Mouse (Mus musculus) lung, postnatal 0 days (tissue): Measurements from ENCODE around the gene Traf3. TPM values are rescaled to one million over a fixed set of nuclear protein-coding genes. Genes with fewer than 3 reads are reported as not detected.

Source experiments
- ATAC-seq: fragments of 200-750 bp; cut with Nextera tagmentation; 2 replicates; pipeline ENCODE4 v1.8.0; 2017; ENCODE audit warnings: moderate library complexity
- DNase-seq: peaks from one replicate; pipeline ENCODE4 v3.0.0-alpha.2; 2016; ENCODE audit warnings: low spot score
- H3K27ac ChIP-seq: fragments of 300-500 bp; sonication (generic); 2 replicates; pipeline ENCODE4 v1.5.1; 2014; ENCODE audit warnings: antibody characterized with exemption, mild to moderate bottlenecking, low read length, mixed read lengths
- H3K27me3 ChIP-seq: fragments of 300-500 bp; sonication (generic); replicated peaks from 2 replicates; pipeline ENCODE4 v1.6.1; 2014; ENCODE audit warnings: low read length, mixed read lengths; ENCODE audit not compliant: insufficient read depth
- H3K36me3 ChIP-seq: fragments of 300-500 bp; sonication (generic); 2 replicates; pipeline ENCODE4 v1.6.1; 2014; ENCODE audit warnings: low read length, mixed read lengths; ENCODE audit not compliant: insufficient read depth
- H3K4me1 ChIP-seq: fragments of 300-500 bp; sonication (generic); 2 replicates; pipeline ENCODE4 v1.6.1; 2014; ENCODE audit warnings: antibody characterized with exemption, low read depth, low read length, mixed read lengths; ENCODE audit not compliant: insufficient read depth
- H3K4me2 ChIP-seq: fragments of 300-500 bp; sonication (generic); replicated peaks from 2 replicates; pipeline ENCODE4 v1.6.1; 2014; ENCODE audit warnings: low read depth, mild to moderate bottlenecking, low read length, moderate library complexity, mixed read lengths
- H3K4me3 ChIP-seq: fragments of 300-500 bp; sonication (generic); 2 replicates; pipeline ENCODE4 v1.5.1; 2014; ENCODE audit warnings: low read depth, low read length
- H3K9ac ChIP-seq: fragments of 300-500 bp; sonication (generic); replicated peaks from 2 replicates; pipeline ENCODE4 v1.6.1; 2014; ENCODE audit warnings: low read depth, mild to moderate bottlenecking
- H3K9me3 ChIP-seq: fragments of 300-500 bp; sonication (generic); 2 replicates; pipeline ENCODE4 v1.6.1; 2016; ENCODE audit warnings: low read length, mixed read lengths
- CTCF ChIP-seq: IDR thresholded peaks from 2 replicates; pipeline ENCODE4 v1.5.1; 2016; ENCODE audit warnings: antibody characterized with exemption, mild to moderate bottlenecking
- EP300 ChIP-seq: IDR thresholded peaks from 2 replicates; pipeline ENCODE4 v1.6.1; 2016; ENCODE audit warnings: antibody characterized with exemption, mild to moderate bottlenecking, control low read depth
- WGBS: fragments of 180-500 bp; shearing (Covaris S2); extraction: QIAGEN DNeasy Blood & Tissue Kit; methylation state at CpG from one replicate; pipeline ENCODE4 v1.1.7; 2014; 5-methylcytosine and 5-hydroxymethylcytosine counted together
- polyA plus RNA-seq: library from polyadenylated mRNA; unstranded; fragments of >200 nt; fragmentation: Nextera tagmentation; extraction: Ambion mirVana; gene quantifications from 2 replicates; pipeline ENCODE4 v1.2.1, GENCODE M21; 2015

Traf3 gene
- polyA plus RNA-seq, 1 experiment from 2014 or later, result 3.1 TPM

- peak; percentile 26; the same call in 1 of the 2 replicates for ATAC-seq
- Histone ChIP-seq H3K36me3 (no peaks in the 10 kb centered on the region), H3K4me3 (no peak overlapping the region), H3K27me3 (no peaks in the 10 kb centered on the region), H3K9me3 (no peaks in the 10 kb centered on the region), H3K4me2 (peak overlapping the region; percentile 8; the same call in 1 of the 2 replicates), H3K27ac (no peak overlapping the region), H3K9ac (no peak overlapping the region), H3K4me1 (peaks cover 6% of the 10 kb centered on the region; the same call in 1 of the 2 replicates)
- peak; percentile 48 for DNase-seq
- 56% methylated on average over 16 of the region's 16 CpGs for WGBS
- no peak for TF ChIP-seq CTCF
- TF ChIP-seq EP300, result no peak
These were observed 22.6 kb upstream of the Traf3 start for GRCm38 (mm10) chr12:111143509-111144063.

- Histone ChIP-seq H3K9me3 (no peaks in the 10 kb centered on the region), H3K9ac (no peak overlapping the region), H3K27me3 (no peaks in the 10 kb centered on the region), H3K36me3 (no peaks in the 10 kb centered on the region), H3K4me1 (peaks cover 6% of the 10 kb centered on the region), H3K4me3 (no peak overlapping the region), H3K27ac (no peak overlapping the region), H3K4me2 (no peak overlapping the region)
- DNase-seq (no peak), ATAC-seq (no peak)
- no peak for TF ChIP-seq CTCF
- 82% methylated on average over 2 of the region's 2 CpGs for WGBS
These were observed 21.6 kb upstream of the Traf3 start for GRCm38 (mm10) chr12:111144598-111144997.

GRCm38 (mm10) chr12:111145269-111145668, 20.9 kb upstream of the Traf3 start:
- no peak for DNase-seq
- Histone ChIP-seq H3K9me3 (no peaks in the 10 kb centered on the region), H3K4me2 (no peak overlapping the region), H3K27me3 (no peaks in the 10 kb centered on the region), H3K36me3 (no peaks in the 10 kb centered on the region), H3K4me1 (peaks cover 6% of the 10 kb centered on the region), H3K9ac (no peak overlapping the region), H3K4me3 (no peak overlapping the region), H3K27ac (no peak overlapping the region)
- WGBS, result 53% methylated on average over 9 of the region's 9 CpGs
- ATAC-seq, result no peak
- TF ChIP-seq EP300, result no peak
- TF ChIP-seq CTCF, result no peak

GRCm38 (mm10) chr12:111149495-111150235, 16.5 kb upstream of the Traf3 start:
- Histone ChIP-seq H3K36me3 (no peaks in the 10 kb centered on the region), H3K4me2 (no peak overlapping the region), H3K9me3 (no peaks in the 10 kb centered on the region), H3K9ac (no peak overlapping the region), H3K27ac (no peak overlapping the region), H3K4me3 (no peak overlapping the region), H3K27me3 (no peaks in the 10 kb centered on the region), H3K4me1 (no peaks in the 10 kb centered on the region; the same call in 1 of the 2 replicates)
- 51% methylated on average over 17 of the region's 17 CpGs for WGBS
- peak; percentile 8 for DNase-seq
- no peak; the same call in 1 of the 2 replicates for ATAC-seq
- TF ChIP-seq EP300, result no peak
- no peak for TF ChIP-seq CTCF

GRCm38 (mm10) chr12:111150236-111150596, 16.0 kb upstream of the Traf3 start:
- H3K27me3 ChIP-seq, result no peaks in the 10 kb centered on the region
- H3K9me3 ChIP-seq, result no peaks in the 10 kb centered on the region
- no peak overlapping the region for H3K4me2 ChIP-seq
- no peak overlapping the region for H3K4me3 ChIP-seq
- TF ChIP-seq EP300 (no peak), CTCF (no peak)
- H3K9ac ChIP-seq, result no peak overlapping the region
- ATAC-seq (peak; percentile 59; the same call in 1 of the 2 replicates), DNase-seq (peak; percentile 53)
- H3K36me3 ChIP-seq, result no peaks in the 10 kb centered on the region
- H3K27ac ChIP-seq, result no peak overlapping the region
- no peaks in the 10 kb centered on the region; the same call in 1 of the 2 replicates for H3K4me1 ChIP-seq
- WGBS, result 3% methylated on average over 6 of the region's 6 CpGs

- Histone ChIP-seq H3K4me2 (no peak overlapping the region), H3K27ac (no peak overlapping the region), H3K9me3 (no peaks in the 10 kb centered on the region), H3K4me3 (no peak overlapping the region), H3K9ac (no peak overlapping the region), H3K36me3 (no peaks in the 10 kb centered on the region), H3K4me1 (no peaks in the 10 kb centered on the region; the same call in 1 of the 2 replicates), H3K27me3 (no peaks in the 10 kb centered on the region)
- TF ChIP-seq EP300 (no peak), CTCF (no peak)
- ATAC-seq (no peak), DNase-seq (no peak)
- WGBS, result 74% methylated on average over 4 of the region's 5 CpGs
These were observed 14.6 kb upstream of the Traf3 start for GRCm38 (mm10) chr12:111151422-111152156.
